Mouse (Mus musculus) testis, postnatal 10 days (tissue): ENCODE data around the gene Rps18.
"Not testable (repeated sequence)": the region's sequence is repeated elsewhere in the genome, so short reads cannot be mapped to it uniquely, and the experiment has no call there.

Experiments used
- DNase-seq: peaks from one replicate; pipeline ENCODE4 v3.0.0; 2021; ENCODE audit warnings: low spot score

Rps18 gene

GRCm38 (mm10) chr17:33955555-33956214 is at the start of gene Rps18, which contains the start of gene Vps52:
Gene Rps18 (minus strand): TSS chr17:33956001.
Gene Vps52 (plus strand): TSS chr17:33955812.
- DNase-seq: peak; percentile 95

DNA sequence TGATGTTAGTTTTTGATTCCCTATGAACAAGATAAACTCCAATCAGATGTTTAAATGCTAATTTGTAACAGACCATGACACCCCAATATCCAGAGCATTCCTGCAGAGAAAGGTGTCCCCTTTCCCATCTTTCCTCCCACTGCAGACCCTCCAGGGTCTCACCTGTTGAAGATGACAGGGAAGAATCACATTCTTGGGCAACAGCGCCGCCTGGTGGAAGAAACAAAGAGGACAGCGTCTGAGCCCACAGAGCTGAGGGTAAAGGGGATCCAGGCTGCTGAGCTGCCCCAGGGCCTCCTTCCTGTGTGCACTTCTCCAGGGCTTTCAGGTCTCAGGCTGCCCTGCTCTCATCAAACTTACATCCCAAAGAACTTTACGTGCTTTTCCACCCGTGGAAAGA is 47.6 kb upstream of the Rps18 start:
- DNase-seq: no peak

GRCm38 (mm10) chr17:34000796-34001195 is 45.0 kb upstream of the Rps18 start:
- not testable (repeated sequence) for DNase-seq

DNA sequence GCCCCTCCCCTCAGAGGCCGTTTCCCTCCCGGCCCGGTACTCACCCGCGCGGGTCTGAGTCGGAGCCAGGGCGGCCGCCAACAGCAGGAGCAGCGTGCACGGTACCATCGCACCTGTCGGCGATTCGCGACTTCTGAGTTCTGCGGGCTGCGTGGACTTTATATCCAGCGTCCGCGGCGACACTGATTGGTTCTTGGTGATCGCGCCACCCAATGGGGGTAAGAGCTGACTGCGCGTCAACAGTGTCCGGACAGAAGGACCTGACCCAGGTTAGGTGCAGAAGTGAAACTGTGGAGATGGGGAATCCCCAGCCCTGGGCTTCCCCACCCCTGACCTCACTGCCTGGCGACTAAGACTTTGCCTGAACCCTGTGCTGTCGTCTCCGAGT is 44.3 kb upstream of the Rps18 start, which contains the start of gene H2-K1:
TSS of gene H2-K1 (minus strand) at position 198 of the 388 bp plus-strand sequence.
- peak; percentile 87 for DNase-seq

DNA sequence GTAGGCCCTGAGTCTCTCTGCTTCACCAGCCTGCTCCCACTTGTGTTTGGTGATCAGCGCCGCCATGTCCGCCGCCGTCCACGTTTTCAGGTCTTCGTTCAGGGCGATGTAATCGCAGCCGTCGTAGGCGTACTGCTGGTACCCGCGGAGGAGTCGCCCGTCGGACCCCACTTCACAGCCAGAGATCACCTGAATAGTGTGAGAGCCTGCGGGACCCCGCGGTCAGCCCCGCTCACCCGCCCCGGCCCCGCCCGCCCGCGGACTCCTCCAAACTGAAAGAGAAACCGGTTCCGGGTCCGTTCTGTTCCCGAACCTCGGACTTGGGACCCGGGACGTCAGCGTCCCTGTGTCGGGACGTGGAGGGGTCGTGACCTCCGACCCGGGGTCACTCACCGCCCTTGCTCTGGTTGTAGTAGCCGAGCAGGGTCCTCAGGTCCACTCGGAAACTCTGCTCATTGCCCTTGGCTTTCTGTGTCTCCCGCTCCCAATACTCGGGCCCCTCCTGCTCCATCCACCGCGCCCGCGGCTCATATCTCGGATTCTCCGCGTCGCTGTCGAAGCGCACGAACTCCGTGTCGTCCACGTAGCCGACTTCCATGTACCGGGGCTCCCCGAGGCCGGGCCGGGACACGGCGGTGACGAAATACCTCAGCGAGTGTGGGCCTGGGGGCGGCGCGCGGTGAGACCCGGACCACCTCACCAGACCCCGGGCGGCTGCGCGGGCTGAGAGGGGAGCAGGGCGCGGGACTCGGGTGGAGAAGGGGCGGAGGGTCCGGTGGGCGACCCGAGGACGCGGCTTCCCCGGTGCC is 43.7 kb upstream of the Rps18 start:
- DNase-seq: peak; percentile 60

- not testable (repeated sequence) for DNase-seq
These were observed 42.9 kb upstream of the Rps18 start for GRCm38 (mm10) chr17:33998697-33999096.

DNA sequence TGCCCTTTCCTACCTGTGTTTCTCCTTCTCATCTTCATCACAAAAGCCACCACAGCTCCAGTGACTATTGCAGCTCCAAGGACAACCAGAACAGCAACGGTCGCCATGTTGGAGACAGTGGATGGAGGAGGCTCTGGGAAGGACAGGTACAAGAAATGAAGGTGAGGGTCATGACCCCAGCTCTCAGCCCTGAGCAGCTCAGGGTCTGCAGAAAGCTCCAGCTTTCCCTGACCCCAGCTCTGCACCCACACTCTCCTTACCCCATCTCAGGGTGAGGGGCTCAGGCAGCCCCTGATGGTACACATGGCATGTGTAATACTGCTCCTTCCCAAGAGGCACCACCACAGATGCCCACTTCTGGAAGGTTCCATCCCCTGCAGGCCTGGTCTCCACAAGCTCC is 41.2 kb upstream of the Rps18 start:
- not testable (repeated sequence) for DNase-seq

- DNase-seq: no peak
These were observed 39.9 kb upstream of the Rps18 start for GRCm38 (mm10) chr17:33995651-33996050.

DNA sequence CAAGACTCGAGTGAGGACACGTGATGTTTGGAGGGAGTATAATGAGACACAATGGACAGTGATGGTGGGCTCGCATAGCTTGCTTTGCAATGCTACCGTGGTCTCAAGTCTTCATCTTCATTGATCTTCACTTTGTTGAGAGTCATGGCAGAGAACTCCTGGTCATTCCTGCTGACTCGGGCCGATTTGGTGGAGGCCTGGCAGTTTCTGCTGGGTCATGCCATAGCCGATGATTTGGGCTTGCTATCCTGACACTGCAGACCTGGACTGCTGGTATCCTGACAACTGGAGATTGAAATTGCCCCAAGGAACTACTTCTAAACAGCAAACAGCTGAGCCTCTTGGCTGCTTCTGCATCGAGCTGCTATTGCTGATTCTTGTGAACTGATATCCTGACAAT is 39.2 kb upstream of the Rps18 start:
- DNase-seq: no peak

DNA sequence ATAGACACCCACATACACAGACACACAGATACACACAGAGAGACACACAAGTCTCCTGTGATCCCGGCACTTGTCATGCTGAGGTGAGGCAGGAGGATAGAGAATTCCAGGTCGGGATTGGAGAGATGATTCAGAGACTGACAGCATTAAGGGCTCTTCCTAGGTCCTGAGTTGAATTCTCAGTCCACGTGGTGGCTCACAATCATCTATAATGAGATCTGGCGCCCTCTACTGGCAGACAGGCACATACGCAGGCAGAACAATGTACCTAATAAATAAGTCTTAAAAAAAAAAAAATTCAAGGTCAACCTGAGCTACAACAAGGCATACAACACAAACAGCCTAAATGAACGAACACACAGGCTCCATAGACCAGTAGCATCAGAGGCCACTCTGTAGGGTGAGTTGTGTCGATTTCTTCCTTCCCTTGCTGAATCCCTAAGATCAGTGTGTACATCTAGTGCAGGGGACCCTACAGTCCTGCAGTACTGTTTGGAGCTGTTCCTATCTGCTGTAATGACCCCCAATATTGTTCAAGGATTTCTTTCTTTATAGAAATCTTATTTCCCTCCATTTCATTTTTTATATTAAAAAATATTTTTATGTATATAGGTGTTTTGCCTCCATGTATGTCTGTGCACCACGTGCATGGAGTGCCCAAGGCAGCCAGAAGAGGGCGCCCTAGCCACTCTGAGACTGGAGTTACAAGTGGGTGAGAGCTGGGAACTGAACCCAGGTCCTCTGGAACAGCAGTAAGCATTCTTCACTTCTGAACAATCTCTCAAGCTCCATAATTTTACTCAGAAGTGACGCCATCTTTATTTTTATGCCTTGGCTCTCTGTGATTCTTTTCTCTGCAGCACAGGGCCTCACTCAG is 36.2 kb upstream of the Rps18 start:
- DNase-seq: peak; percentile 81

DNA sequence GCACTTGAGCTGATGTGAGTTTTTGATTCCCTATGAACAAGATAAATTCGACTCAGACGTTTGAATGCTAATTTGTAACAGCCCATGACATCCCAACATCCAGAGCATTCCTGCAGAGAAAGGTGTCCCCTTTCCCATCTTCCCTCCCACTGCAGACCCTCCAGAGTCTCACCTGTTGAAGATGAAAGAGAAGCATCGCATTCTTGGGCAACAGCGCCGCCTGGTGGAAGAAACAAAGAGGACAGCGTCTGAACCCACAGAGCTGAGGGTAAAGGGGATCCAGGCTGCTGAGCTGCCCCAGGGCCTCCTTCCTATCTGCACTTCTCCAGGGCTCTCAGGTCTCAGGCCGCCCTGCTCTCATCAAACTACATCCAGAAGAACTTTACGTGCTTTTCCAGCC is 26.3 kb upstream of the Rps18 start:
- peak; percentile 79 for DNase-seq

DNA sequence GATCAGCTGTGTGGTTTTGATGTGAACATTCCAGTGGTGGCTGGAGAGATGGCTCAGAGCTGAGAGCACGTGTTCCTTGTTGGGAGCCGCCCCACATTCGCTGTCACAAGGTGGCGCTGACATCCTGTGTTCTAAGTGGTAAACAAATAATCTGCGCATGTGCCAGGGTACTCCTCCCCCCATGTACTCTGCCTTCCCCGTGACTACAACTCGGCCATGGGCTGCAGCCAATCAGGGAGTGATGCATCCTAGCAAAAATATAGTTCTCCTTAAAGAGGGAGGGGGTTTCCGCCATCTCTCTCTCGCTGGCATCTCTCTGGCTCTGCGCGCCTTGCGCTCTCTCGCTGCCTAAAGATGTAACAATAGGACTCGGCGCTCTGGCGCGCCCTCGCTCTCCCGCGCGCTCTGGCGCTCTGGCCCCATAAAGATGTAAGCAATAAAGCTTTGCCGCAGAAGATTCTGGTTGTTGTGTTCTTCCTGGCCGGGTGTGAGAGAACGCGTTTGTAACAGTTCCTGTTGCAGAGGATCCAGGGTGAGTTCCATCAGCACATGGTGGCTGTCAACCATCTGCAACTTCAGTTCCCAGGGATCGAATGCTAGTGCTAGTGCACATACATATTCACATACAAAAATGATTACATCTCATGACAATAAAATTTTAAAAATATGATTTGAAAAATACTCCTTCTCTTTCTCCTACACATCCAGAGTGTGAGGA is 25.6 kb upstream of the Rps18 start:
- DNase-seq: peak; percentile 86

- no peak for DNase-seq
These were observed 24.6 kb upstream of the Rps18 start for GRCm38 (mm10) chr17:33980181-33981035.

DNA sequence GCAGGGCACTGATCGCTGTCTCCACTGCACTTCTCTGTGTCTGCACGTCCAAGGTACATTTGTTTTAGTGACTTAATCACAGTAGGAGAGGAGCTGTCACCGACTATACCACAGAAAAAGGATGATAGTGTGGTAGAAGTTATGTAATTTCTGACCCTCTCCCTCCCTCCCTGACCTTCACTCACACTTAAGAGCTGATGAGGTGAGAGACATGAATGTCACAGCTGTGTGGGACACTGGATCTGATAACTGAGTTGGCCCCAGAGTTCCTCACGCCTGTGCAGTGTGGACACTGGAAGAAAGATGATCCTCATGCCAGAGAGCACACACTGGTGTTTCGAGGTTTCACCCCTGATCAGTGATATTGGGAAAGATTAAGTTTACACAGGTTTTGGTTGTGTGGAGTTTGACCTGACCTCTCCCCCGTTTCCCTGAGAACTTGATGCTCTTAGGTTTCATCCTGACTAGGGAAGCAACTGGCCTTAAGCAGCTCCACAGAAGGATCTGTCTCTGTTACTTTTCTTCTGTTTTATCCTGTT is 23.8 kb upstream of the Rps18 start:
- no peak for DNase-seq

DNA sequence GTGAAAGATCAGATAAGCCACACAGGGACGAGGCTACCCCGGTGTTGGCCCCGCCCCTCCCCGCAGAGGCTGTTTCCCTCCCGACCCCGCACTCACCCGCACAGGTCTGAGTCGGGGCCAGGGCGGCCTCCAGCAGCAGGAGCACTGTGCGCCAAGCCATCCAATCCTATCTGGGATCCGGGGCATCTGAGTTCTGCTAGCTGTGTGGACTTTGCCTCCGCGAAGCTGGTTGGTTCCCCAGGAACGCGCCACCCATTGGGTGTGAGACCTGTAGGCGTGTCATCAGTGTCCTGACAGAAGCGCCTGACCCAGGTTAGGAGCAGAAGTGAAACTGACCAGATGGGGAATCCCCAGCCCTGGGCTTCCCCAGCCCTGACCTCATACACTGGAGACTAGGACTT is 22.8 kb upstream of the Rps18 start:
- DNase-seq: peak; percentile 52

GRCm38 (mm10) chr17:33977861-33978557 is 22.2 kb upstream of the Rps18 start:
- DNase-seq: no peak

GRCm38 (mm10) chr17:33973572-33973971 is 17.8 kb upstream of the Rps18 start:
- no peak for DNase-seq

- DNase-seq: peak; percentile 75
These were observed 16.9 kb upstream of the Rps18 start for GRCm38 (mm10) chr17:33972691-33973090.

- peak; percentile 54 for DNase-seq
These were observed 13.6 kb upstream of the Rps18 start for GRCm38 (mm10) chr17:33969394-33969793.

GRCm38 (mm10) chr17:33968927-33969326 is 13.1 kb upstream of the Rps18 start:
- no peak for DNase-seq
